Mouse (Mus musculus) midbrain, embryonic 12.5 days (tissue): ENCODE measurements around the gene Mfsd7a. TPM values are rescaled to one million over a fixed set of nuclear protein-coding genes. Genes with fewer than 3 reads are reported as not detected.

Experiments used
- ATAC-seq: fragments of 200-750 bp; cut with Nextera tagmentation; 2 replicates; pipeline ENCODE4 v1.8.0; 2017; ENCODE audit warnings: low read depth, moderate TSS enrichment, moderate library complexity; ENCODE audit not compliant: low FRiP score
- H3K27ac ChIP-seq: fragments of 300-500 bp; sonication (generic); replicated peaks from 2 replicates; pipeline ENCODE4 v1.5.1; 2016; ENCODE audit warnings: mild to moderate bottlenecking
- H3K27me3 ChIP-seq: fragments of 300-500 bp; sonication (generic); 2 replicates; pipeline ENCODE4 v1.6.1; 2016; ENCODE audit warnings: mild to moderate bottlenecking
- H3K36me3 ChIP-seq: fragments of 300-500 bp; sonication (generic); 2 replicates; pipeline ENCODE4 v1.6.1; 2016
- H3K4me1 ChIP-seq: fragments of 300-500 bp; sonication (generic); 2 replicates; pipeline ENCODE4 v1.6.1; 2016
- H3K4me2 ChIP-seq: fragments of 300-500 bp; sonication (generic); replicated peaks from 2 replicates; pipeline ENCODE4 v1.6.1; 2016; ENCODE audit warnings: mild to moderate bottlenecking, moderate library complexity
- H3K4me3 ChIP-seq: fragments of 300-500 bp; sonication (generic); 2 replicates; pipeline ENCODE4 v1.5.1; 2016; ENCODE audit warnings: mild to moderate bottlenecking
- H3K9ac ChIP-seq: fragments of 300-500 bp; sonication (generic); replicated peaks from 2 replicates; pipeline ENCODE4 v1.6.1; 2016; ENCODE audit warnings: mild to moderate bottlenecking, moderate library complexity
- H3K9me3 ChIP-seq: fragments of 300-500 bp; sonication (generic); 2 replicates; pipeline ENCODE4 v1.6.1; 2016; ENCODE audit warnings: mild to moderate bottlenecking
- WGBS: fragments of 180-500 bp; shearing (Covaris S2); methylation state at CpG from one replicate; pipeline ENCODE4 v1.1.7; 2016; 5-methylcytosine and 5-hydroxymethylcytosine counted together
- polyA plus RNA-seq: library from polyadenylated mRNA; unstranded; fragments of >200 nt; fragmentation: Nextera tagmentation; extraction: Ambion mirVana; gene quantifications from 2 replicates; pipeline ENCODE4 v1.2.1, GENCODE M21; 2016

Gene Mfsd7a
- polyA plus RNA-seq, 1 experiment from 2014 or later: 0.20 TPM

DNA sequence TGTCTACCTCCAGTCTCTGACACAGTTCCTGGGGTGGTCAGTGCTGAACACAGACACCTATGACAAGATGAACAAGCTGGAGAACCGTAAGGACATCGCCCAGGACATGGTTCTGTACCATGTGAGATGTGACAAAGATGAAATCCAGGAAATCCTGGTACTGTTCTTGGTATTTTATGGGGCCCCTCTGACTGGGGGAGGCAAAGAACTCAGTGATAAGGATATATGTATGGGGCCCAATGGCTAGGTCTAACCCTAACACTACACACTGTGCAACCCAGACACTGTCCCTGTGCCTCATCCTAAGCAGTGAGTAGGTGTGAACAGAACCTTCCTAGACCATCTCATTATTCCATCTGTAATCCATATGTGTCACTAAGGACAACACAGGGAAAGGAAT lies 25.3 kb downstream of the Mfsd7a start:
- Histone ChIP-seq H3K9ac (no peak overlapping the region), H3K4me2 (no peak overlapping the region), H3K4me3 (no peak overlapping the region), H3K9me3 (no peaks in the 10 kb centered on the region), H3K27me3 (no peaks in the 10 kb centered on the region), H3K4me1 (no peaks in the 10 kb centered on the region), H3K36me3 (no peaks in the 10 kb centered on the region), H3K27ac (no peak overlapping the region)
- ATAC-seq: no peak
- WGBS: 95% methylated on average over 2 of the region's 2 CpGs

DNA sequence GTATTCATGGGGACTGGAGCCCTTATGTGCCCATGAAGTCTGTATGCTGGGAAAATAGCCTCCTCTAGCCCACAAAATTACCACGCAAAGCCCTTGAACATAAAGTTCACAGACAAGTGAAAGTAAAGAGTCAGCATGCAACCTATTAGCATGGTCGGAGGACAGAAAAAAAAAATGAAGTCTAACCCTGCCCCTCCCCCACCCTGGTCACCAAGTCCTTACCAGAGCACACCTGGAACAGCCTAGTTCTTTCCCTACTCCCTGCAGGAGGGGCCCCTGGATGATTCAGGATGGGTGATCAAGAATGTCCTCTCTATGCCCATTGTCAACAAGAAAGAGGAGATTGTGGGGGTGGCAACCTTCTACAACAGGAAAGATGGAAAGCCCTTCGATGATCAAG lies 25.9 kb downstream of the Mfsd7a start:
- Histone ChIP-seq H3K27me3 (no peaks in the 10 kb centered on the region), H3K4me3 (no peak overlapping the region), H3K27ac (no peak overlapping the region), H3K9me3 (no peaks in the 10 kb centered on the region), H3K4me1 (no peaks in the 10 kb centered on the region), H3K36me3 (no peaks in the 10 kb centered on the region), H3K4me2 (no peak overlapping the region), H3K9ac (no peak overlapping the region)
- 68% methylated on average over 3 of the region's 3 CpGs for WGBS
- no peak for ATAC-seq

GRCm38 (mm10) chr5:108414711-108415110 lies 34.0 kb downstream of the Mfsd7a start:
- Histone ChIP-seq H3K27me3 (no peaks in the 10 kb centered on the region), H3K4me1 (no peaks in the 10 kb centered on the region), H3K27ac (no peak overlapping the region), H3K4me3 (no peak overlapping the region), H3K9me3 (no peaks in the 10 kb centered on the region), H3K9ac (no peak overlapping the region), H3K4me2 (no peak overlapping the region), H3K36me3 (no peaks in the 10 kb centered on the region)
- 84% methylated on average over 2 of the region's 2 CpGs for WGBS
- no peak for ATAC-seq

GRCm38 (mm10) chr5:108406977-108407376 lies 41.7 kb downstream of the Mfsd7a start:
- WGBS: 80% methylated on average over 2 of the region's 2 CpGs
- H3K27ac ChIP-seq: no peak overlapping the region

GRCm38 (mm10) chr5:108405460-108405859 lies 43.2 kb downstream of the Mfsd7a start:
- no peaks in the 10 kb centered on the region for H3K9me3 ChIP-seq
- no peak overlapping the region for H3K9ac ChIP-seq
- H3K27me3 ChIP-seq: no peaks in the 10 kb centered on the region; the same call in 1 of the 2 replicates
- no peak for ATAC-seq
- no peak overlapping the region for H3K4me2 ChIP-seq
- no peak overlapping the region for H3K27ac ChIP-seq
- H3K4me3 ChIP-seq: no peak overlapping the region
- H3K4me1 ChIP-seq: no peaks in the 10 kb centered on the region
- H3K36me3 ChIP-seq: no peaks in the 10 kb centered on the region
- 63% methylated on average over 1 of the region's 1 CpGs for WGBS

More at GRCm38 (mm10) chr5:108406977-108407376, 41.7 kb downstream of the Mfsd7a start:
- Histone ChIP-seq H3K9ac (no peak overlapping the region), H3K4me2 (no peak overlapping the region), H3K27me3 (no peaks in the 10 kb centered on the region; the same call in 1 of the 2 replicates), H3K4me3 (no peak overlapping the region), H3K36me3 (no peaks in the 10 kb centered on the region), H3K9me3 (no peaks in the 10 kb centered on the region), H3K4me1 (no peaks in the 10 kb centered on the region)
- no peak for ATAC-seq

GRCm38 (mm10) chr5:108403453-108403852 lies 45.2 kb downstream of the Mfsd7a start:
- Histone ChIP-seq H3K27ac (no peak overlapping the region), H3K4me2 (no peak overlapping the region), H3K4me3 (no peak overlapping the region), H3K9ac (no peak overlapping the region), H3K27me3 (no peaks in the 10 kb centered on the region; the same call in 1 of the 2 replicates), H3K36me3 (no peaks in the 10 kb centered on the region), H3K9me3 (no peaks in the 10 kb centered on the region), H3K4me1 (no peaks in the 10 kb centered on the region)
- ATAC-seq: no peak
- 79% methylated on average over 4 of the region's 4 CpGs for WGBS

Other genes with a start within 250 kb of the Mfsd7a start
- gene Dr1, start 180.0 kb downstream of the Mfsd7a start, polyA plus RNA-seq: 55.8 and 57.5 TPM in 2 replicates
- gene Pigg, start 136.3 kb downstream of the Mfsd7a start, polyA plus RNA-seq: 8.0 and 8.2 TPM in 2 replicates
- gene Gm42517, start 81.0 kb downstream of the Mfsd7a start, polyA plus RNA-seq: 0.13 and 0.20 TPM in 2 replicates
- gene Pde6b, start 60.5 kb downstream of the Mfsd7a start, polyA plus RNA-seq: 0.24 and 0.25 TPM in 2 replicates
- gene Atp5k, start 14.4 kb downstream of the Mfsd7a start, polyA plus RNA-seq: 408 and 419 TPM in 2 replicates
- gene Pcgf3, start 12.3 kb upstream of the Mfsd7a start, polyA plus RNA-seq: 35.3 and 40.3 TPM in 2 replicates
- 11.2 and 11.4 TPM in 2 replicates for gene Cplx1, start 101.1 kb upstream of the Mfsd7a start, polyA plus RNA-seq
- gene Gak, start 180.9 kb upstream of the Mfsd7a start, polyA plus RNA-seq: 60.5 and 61.5 TPM in 2 replicates
- 18.7 and 21.5 TPM in 2 replicates for gene Tmem175, start 180.9 kb upstream of the Mfsd7a start, polyA plus RNA-seq
- gene Idua, start 211.4 kb upstream of the Mfsd7a start, polyA plus RNA-seq: 12.3 and 12.8 TPM in 2 replicates
- 21.2 and 21.7 TPM in 2 replicates for gene Dgkq, start 220.8 kb upstream of the Mfsd7a start, polyA plus RNA-seq
- 1.7 and 1.9 TPM in 2 replicates for gene Slc26a1, start 226.7 kb upstream of the Mfsd7a start, polyA plus RNA-seq
- gene Fgfrl1, start 243.5 kb upstream of the Mfsd7a start, polyA plus RNA-seq: 16.9 and 19.6 TPM in 2 replicates